Mouse (Mus musculus): Measurements from ENCODE around the gene Cdk2ap2. TPM values are rescaled to one million over a fixed set of nuclear protein-coding genes. Genes with fewer than 3 reads are reported as not detected.
"Not testable (repeated sequence)": the region's sequence is repeated elsewhere in the genome, so short reads cannot be mapped to it uniquely, and the experiment has no call there.

Cdk2ap2 gene
- polyA plus RNA-seq, 1 experiment from 2014 or later = 82.1 TPM

GRCm38 (mm10) chr19:4113186-4113805 is 16.3 kb downstream of the Cdk2ap2 start:
- Histone ChIP-seq H3K4me3 (replicated peaks) (no peak overlapping the region), H3K27ac (no peak overlapping the region; the same call in 1 of the 2 replicates), H3K4me1 (replicated peaks) (no peaks in the 10 kb centered on the region), H3K27me3 (no peaks in the 10 kb centered on the region), H3K9ac (replicated peaks) (no peak overlapping the region), H3K9me3 (no peaks in the 10 kb centered on the region), H3K4me2 (replicated peaks) (no peak overlapping the region), H3K36me3 (peaks cover 96% of the 10 kb centered on the region)
- 86% methylated on average over 13 of the region's 13 CpGs for WGBS
- 0 out of 2 replicates have a peak, but pooled peaks have one; percentile 18 for ATAC-seq

- Histone ChIP-seq H3K9ac (replicated peaks) (no peak overlapping the region), H3K4me1 (replicated peaks) (no peaks in the 10 kb centered on the region), H3K4me3 (replicated peaks) (no peak overlapping the region), H3K36me3 (peaks cover 94% of the 10 kb centered on the region), H3K4me2 (replicated peaks) (no peak overlapping the region), H3K27ac (no peak overlapping the region; the same call in 1 of the 2 replicates), H3K9me3 (no peaks in the 10 kb centered on the region), H3K27me3 (no peaks in the 10 kb centered on the region)
- ATAC-seq = no peak
- 83% methylated on average over 5 of the region's 5 CpGs for WGBS
Observed at GRCm38 (mm10) chr19:4113806-4114230, 16.8 kb downstream of the Cdk2ap2 start.

GRCm38 (mm10) chr19:4114551-4114950 is 17.6 kb downstream of the Cdk2ap2 start:
- peaks cover 90% of the 10 kb centered on the region for H3K36me3 ChIP-seq
- WGBS = 95% methylated on average over 10 of the region's 10 CpGs

GRCm38 (mm10) chr19:4115144-4115543 is 18.2 kb downstream of the Cdk2ap2 start:
- Histone ChIP-seq H3K4me3 (replicated peaks) (no peak overlapping the region), H3K9ac (replicated peaks) (no peak overlapping the region), H3K4me2 (replicated peaks) (no peak overlapping the region), H3K27me3 (no peaks in the 10 kb centered on the region), H3K9me3 (no peaks in the 10 kb centered on the region), H3K36me3 (peaks cover 85% of the 10 kb centered on the region), H3K27ac (no peak overlapping the region), H3K4me1 (replicated peaks) (peaks cover 2% of the 10 kb centered on the region)
- no peak for ATAC-seq
- WGBS = 95% methylated on average over 10 of the region's 10 CpGs

More at GRCm38 (mm10) chr19:4114551-4114950, 17.6 kb downstream of the Cdk2ap2 start:
- Histone ChIP-seq H3K4me1 (replicated peaks) (no peaks in the 10 kb centered on the region; the same call in 1 of the 2 replicates), H3K27ac (no peak overlapping the region), H3K9me3 (no peaks in the 10 kb centered on the region), H3K27me3 (no peaks in the 10 kb centered on the region), H3K4me2 (replicated peaks) (no peak overlapping the region), H3K4me3 (replicated peaks) (no peak overlapping the region), H3K9ac (replicated peaks) (no peak overlapping the region; the same call in 1 of the 2 replicates)
- no peak for ATAC-seq

GRCm38 (mm10) chr19:4115816-4116215 is 18.8 kb downstream of the Cdk2ap2 start:
- H3K4me1 ChIP-seq (replicated peaks) = peaks cover 9% of the 10 kb centered on the region
- H3K4me2 ChIP-seq (replicated peaks) = no peak overlapping the region
- H3K9ac ChIP-seq (replicated peaks) = no peak overlapping the region
- no peaks in the 10 kb centered on the region for H3K27me3 ChIP-seq
- no peak for ATAC-seq
- WGBS = 84% methylated on average over 11 of the region's 11 CpGs
- H3K36me3 ChIP-seq = peaks cover 78% of the 10 kb centered on the region
- no peak overlapping the region for H3K4me3 ChIP-seq (replicated peaks)
- no peaks in the 10 kb centered on the region for H3K9me3 ChIP-seq
- no peak overlapping the region for H3K27ac ChIP-seq

- 96% methylated on average over 7 of the region's 7 CpGs for WGBS
- H3K4me3 ChIP-seq (replicated peaks) = no peak overlapping the region
- ATAC-seq = no peak
- no peak overlapping the region for H3K27ac ChIP-seq
- H3K27me3 ChIP-seq = no peaks in the 10 kb centered on the region
- peaks cover 66% of the 10 kb centered on the region for H3K36me3 ChIP-seq
- no peak overlapping the region for H3K4me2 ChIP-seq (replicated peaks)
- peaks cover 10% of the 10 kb centered on the region for H3K4me1 ChIP-seq (replicated peaks)
- no peaks in the 10 kb centered on the region for H3K9me3 ChIP-seq
- H3K9ac ChIP-seq (replicated peaks) = no peak overlapping the region
Observed at GRCm38 (mm10) chr19:4117006-4117405, 20.0 kb downstream of the Cdk2ap2 start.

GRCm38 (mm10) chr19:4118350-4118749 is 21.4 kb downstream of the Cdk2ap2 start:
- no peak overlapping the region for H3K9ac ChIP-seq (replicated peaks)
- no peaks in the 10 kb centered on the region for H3K27me3 ChIP-seq
- no peak overlapping the region for H3K4me3 ChIP-seq (replicated peaks)
- ATAC-seq = no peak
- H3K9me3 ChIP-seq = no peaks in the 10 kb centered on the region
- peaks cover 53% of the 10 kb centered on the region for H3K36me3 ChIP-seq
- peaks cover 10% of the 10 kb centered on the region for H3K4me1 ChIP-seq (replicated peaks)
- H3K27ac ChIP-seq = no peak overlapping the region
- no peak overlapping the region for H3K4me2 ChIP-seq (replicated peaks)
- WGBS = 91% methylated on average over 2 of the region's 2 CpGs

- no peak overlapping the region for H3K4me2 ChIP-seq (replicated peaks)
- H3K9ac ChIP-seq (replicated peaks) = no peak overlapping the region
- H3K9me3 ChIP-seq = no peaks in the 10 kb centered on the region
- H3K36me3 ChIP-seq = peaks cover 37% of the 10 kb centered on the region
- H3K27ac ChIP-seq = no peak overlapping the region
- H3K4me1 ChIP-seq (replicated peaks) = peaks cover 10% of the 10 kb centered on the region
- WGBS = 92% methylated on average over 6 of the region's 6 CpGs
- no peak for ATAC-seq
- H3K4me3 ChIP-seq (replicated peaks) = no peak overlapping the region
- no peaks in the 10 kb centered on the region for H3K27me3 ChIP-seq
Observed at GRCm38 (mm10) chr19:4119716-4120487, 22.9 kb downstream of the Cdk2ap2 start.

- Histone ChIP-seq H3K9me3 (no peaks in the 10 kb centered on the region), H3K9ac (replicated peaks) (no peak overlapping the region), H3K27me3 (no peaks in the 10 kb centered on the region), H3K36me3 (peaks cover 31% of the 10 kb centered on the region), H3K4me3 (replicated peaks) (peak overlapping the region; percentile 48), H3K27ac (no peak overlapping the region), H3K4me1 (replicated peaks) (peaks cover 10% of the 10 kb centered on the region), H3K4me2 (replicated peaks) (peak overlapping the region; percentile 50)
- no peak for ATAC-seq
- WGBS = 97% methylated on average over 2 of the region's 2 CpGs
Observed at GRCm38 (mm10) chr19:4120496-4120895, 23.5 kb downstream of the Cdk2ap2 start.

- Histone ChIP-seq H3K4me1 (replicated peaks) (peaks cover 11% of the 10 kb centered on the region), H3K4me3 (replicated peaks) (peak overlapping the region; percentile 48), H3K9me3 (no peaks in the 10 kb centered on the region), H3K9ac (replicated peaks) (peak overlapping the region; percentile 58; the same call in 1 of the 2 replicates), H3K36me3 (peaks cover 24% of the 10 kb centered on the region), H3K4me2 (replicated peaks) (peak overlapping the region; percentile 50), H3K27ac (peak overlapping the region; percentile 80), H3K27me3 (no peaks in the 10 kb centered on the region)
- 3% methylated on average over 38 of the region's 38 CpGs for WGBS
- ATAC-seq = peak; percentile 84
Observed at GRCm38 (mm10) chr19:4121097-4121805, 24.3 kb downstream of the Cdk2ap2 start.

- ATAC-seq; H3K9me3 ChIP-seq; H3K27ac ChIP-seq; H3K9ac ChIP-seq (replicated peaks); H3K4me3 ChIP-seq (replicated peaks); H3K27me3 ChIP-seq: not testable (repeated sequence)
- peak overlapping the region; percentile 25; the same call in 1 of the 2 replicates for H3K4me2 ChIP-seq (replicated peaks)
- WGBS = 69% methylated on average over 6 of the region's 6 CpGs
- peaks cover 18% of the 10 kb centered on the region for H3K4me1 ChIP-seq (replicated peaks)
- H3K36me3 ChIP-seq = peaks cover 17% of the 10 kb centered on the region
Observed at GRCm38 (mm10) chr19:4121896-4122295, 24.9 kb downstream of the Cdk2ap2 start.
